Mouse (Mus musculus): ENCODE measurements at regions not wholly inside any gene's neighbourhood (a gene's known extent, or its start where the extent isn't known, plus 50 kb on each side); places are given as distances from the start of the nearest gene placed in this dataset.

- TF ChIP-seq CTCF (IDR thresholded peaks at IDR 0.05; ENCODE audit: control insufficient read depth, insufficient read depth, low read length) (no peak), POLR2A (IDR thresholded peaks at IDR 0.05; ENCODE audit: borderline replicate concordance, control insufficient read depth, low read depth, low read length) (no peak)
These were observed 135.4 kb downstream of the Rdh14 start for GRCm38 (mm10) chr12:10525934-10526333.

All from bone marrow, adult 2 months (tissue).